Mouse (Mus musculus) small intestine, adult 2 months (tissue): ENCODE data around the gene Adcy3.

ENCODE experiments used
- CTCF ChIP-seq: fragments of 200-500 bp; IDR thresholded peaks from 2 replicates; pipeline ENCODE4 v1.5.1; 2012; ENCODE audit warnings: low read depth, mild to moderate bottlenecking, control low read depth, inconsistent platforms, low read length, moderate library complexity, mixed read lengths; ENCODE audit not compliant: insufficient replicate concordance, insufficient read length; ENCODE audit errors: extremely low read depth
- POLR2A ChIP-seq: fragments of 200-500 bp; IDR thresholded peaks from 2 replicates; pipeline ENCODE4 v1.6.1; 2012; ENCODE audit warnings: low read depth, mild to moderate bottlenecking, control low read depth, inconsistent platforms, low read length, moderate library complexity

DNA sequence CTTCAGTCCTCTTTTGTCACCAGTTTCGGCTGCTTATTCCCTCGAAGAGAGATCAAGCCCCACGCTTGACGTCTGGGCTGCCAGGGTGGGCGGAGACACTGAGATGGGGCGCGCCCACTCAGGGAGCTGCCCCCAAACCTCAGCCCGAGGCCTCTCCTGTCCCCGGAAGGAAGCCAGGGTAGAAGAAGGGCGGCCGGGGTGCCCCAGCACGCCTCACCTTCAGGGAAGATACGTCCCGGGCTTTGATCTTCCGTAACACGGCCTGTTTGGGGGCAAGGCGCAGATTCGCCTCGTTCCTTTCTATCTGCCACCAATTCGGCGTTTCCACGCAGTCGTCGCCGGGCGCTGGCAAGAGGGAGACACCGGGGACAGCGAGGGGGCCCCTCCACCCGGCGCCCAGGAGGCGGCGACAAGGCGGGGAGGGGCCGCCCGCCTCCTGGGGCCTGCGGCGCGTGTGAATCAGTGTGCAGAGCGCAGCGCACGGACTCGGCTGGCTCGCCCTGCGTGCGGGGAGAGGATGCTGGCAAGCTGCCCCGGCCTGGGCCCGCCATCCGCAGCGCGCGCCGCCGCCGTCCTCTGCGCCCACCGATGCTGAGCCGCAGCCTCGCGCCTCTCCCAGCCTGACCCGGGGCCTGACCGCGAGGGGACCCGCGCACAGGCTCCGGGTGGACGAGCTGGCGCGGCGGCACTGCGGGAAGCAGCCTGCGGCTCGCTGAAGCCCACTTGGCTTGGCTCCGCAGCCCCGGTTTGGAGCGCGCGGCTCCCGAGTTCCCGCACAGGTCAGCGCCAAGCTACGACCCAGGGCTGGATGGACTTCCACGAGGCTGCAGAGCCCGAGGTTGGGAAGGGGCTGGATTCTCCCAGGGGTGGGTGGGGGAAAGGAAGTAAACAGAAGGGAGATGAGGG, at the start of gene Adcy3:
- no peak for TF ChIP-seq POLR2A
- TF ChIP-seq CTCF, result no peak
